Mouse (Mus musculus) heart, adult 2 months (tissue): ENCODE measurements around the gene Zfp59.
"Not testable (repeated sequence)": the region's sequence is repeated elsewhere in the genome, so short reads cannot be mapped to it uniquely, and the experiment has no call there.

Experiments
- CTCF ChIP-seq: fragments of 200-600 bp; IDR thresholded peaks from 2 replicates; pipeline ENCODE4 v1.8.1; 2022; ENCODE audit warnings: antibody characterized with exemption, mild to moderate bottlenecking, moderate library complexity
- POLR2A ChIP-seq: fragments of 200-500 bp; IDR thresholded peaks from 2 replicates; pipeline ENCODE4 v1.6.1; 2011; ENCODE audit warnings: mild to moderate bottlenecking, low read depth, low read length, control low read depth; ENCODE audit not compliant: insufficient read depth

DNA sequence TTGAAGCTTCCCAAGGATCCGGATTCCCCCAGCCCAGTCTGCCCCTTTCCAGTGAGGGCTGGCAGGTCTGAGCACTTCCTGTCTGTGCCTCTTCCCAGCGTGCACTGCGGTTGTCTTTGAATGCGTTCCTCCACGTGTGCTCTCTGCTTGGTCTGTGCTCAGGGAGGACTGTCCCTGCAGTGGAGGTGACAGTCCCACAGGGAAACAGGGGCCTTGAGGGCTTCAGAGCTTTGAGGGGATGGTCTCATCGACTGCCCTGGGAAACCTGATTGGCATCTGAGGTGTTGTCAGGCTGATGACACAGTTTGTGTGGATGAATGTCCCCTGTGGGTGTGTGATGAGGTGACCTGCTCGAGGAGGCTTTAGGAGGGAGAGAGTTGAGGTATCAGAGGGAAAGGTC lies 31.1 kb upstream of the Zfp59 start:
- TF ChIP-seq CTCF, POLR2A: not testable (repeated sequence)
